In the genomic region with DNA sequence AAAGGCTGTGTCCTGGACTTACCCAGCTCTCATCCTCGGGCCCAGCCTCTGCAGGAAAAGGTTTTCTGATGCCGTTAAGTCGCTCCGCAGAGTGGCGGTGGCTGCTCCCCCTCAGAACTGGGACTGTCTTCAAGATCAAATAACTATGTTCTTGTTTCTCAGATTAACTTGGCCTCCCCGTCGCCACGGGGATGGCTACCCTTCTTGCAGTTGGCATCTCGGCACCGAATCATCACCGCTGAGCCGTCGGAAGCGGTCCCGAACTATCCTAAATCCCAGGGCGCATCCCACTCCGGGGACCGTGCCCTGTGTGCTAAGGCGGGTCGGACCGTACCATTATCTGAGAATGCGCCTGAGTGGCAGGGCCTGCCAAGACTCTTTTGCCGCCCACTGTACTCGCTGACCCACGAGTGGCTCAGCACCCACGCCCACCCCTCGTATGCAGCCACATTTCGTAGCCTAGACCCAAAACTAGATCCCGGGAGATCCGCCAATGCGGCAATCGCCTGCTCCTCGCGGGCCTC, we compare ENCODE assay signal across 10 mouse cellular contexts. TPM values are rescaled to one million over a fixed set of nuclear protein-coding genes. Genes with fewer than 3 reads are reported as not detected.
DNase-seq lines count a peak whose midpoint lies in the region; ATAC-seq lines count a peak whose summit lies in the region.
"Had no signal": no experiment of that assay in that cellular context is flagged by ENCODE, and none has a peak within 500 bp of the region (broad histone marks: within the 10 kb centered on the region; RNA-seq: fewer than 3 reads in every experiment).

No protein-coding gene starts in this region.

- 1% methylated on average over 34 of the region's 34 CpGs for WGBS in lung, embryonic 16.5 days
- under 1% methylated on average over 34 of the region's 34 CpGs for WGBS in forebrain, embryonic 12.5 days
- under 1% methylated on average over 34 of the region's 34 CpGs for WGBS in limb, embryonic 13.5 days

- no peak for DNase-seq in lung, postnatal 36 days
- DNase-seq in retina, postnatal 1 day = peak; percentile 62
- no peak for DNase-seq in layer of hippocampus, postnatal 36 days
- no peak for DNase-seq in urinary bladder, postnatal 14 days (ENCODE audit: low spot score)
- no peak for DNase-seq in cerebellum, adult 11-12 months

- no peak overlapping the region for H3K27ac ChIP-seq in lung, embryonic 16.5 days (ENCODE audit: low read length)
- H3K27ac ChIP-seq in forebrain, embryonic 12.5 days = no peak overlapping the region
- no peak overlapping the region for H3K27ac ChIP-seq in limb, embryonic 13.5 days
- H3K27ac ChIP-seq: liver, embryonic 14.5 days had no signal

- no peak overlapping the region for H3K9ac ChIP-seq in lung, embryonic 16.5 days (ENCODE audit: low read length)
- 0 out of 2 replicates have a peak overlapping the region, but pooled peaks have one; percentile 14 for H3K9ac ChIP-seq in forebrain, embryonic 12.5 days
- H3K9ac ChIP-seq in limb, embryonic 13.5 days = peak overlapping the region; percentile 72
- H3K9ac ChIP-seq: liver, embryonic 14.5 days had no signal

- H3K27me3 ChIP-seq in lung, embryonic 16.5 days (ENCODE audit: control insufficient read depth, insufficient read depth, low read depth, low read length) = peaks cover 90% of the 10 kb centered on the region
- peaks cover 93% of the 10 kb centered on the region for H3K27me3 ChIP-seq in forebrain, embryonic 12.5 days
- peaks cover 77% of the 10 kb centered on the region for H3K27me3 ChIP-seq in limb, embryonic 13.5 days

- H3K9me3 ChIP-seq in lung, embryonic 16.5 days (ENCODE audit: control insufficient read depth, low read length) = no peaks in the 10 kb centered on the region
- no peaks in the 10 kb centered on the region for H3K9me3 ChIP-seq in forebrain, embryonic 12.5 days
- H3K9me3 ChIP-seq in limb, embryonic 13.5 days = no peaks in the 10 kb centered on the region

- no peak overlapping the region for H3K4me2 ChIP-seq in lung, embryonic 16.5 days (ENCODE audit: low read depth, low read length)
- peak overlapping the region; percentile 66; the same call in 1 of the 2 replicates for H3K4me2 ChIP-seq in forebrain, embryonic 12.5 days
- peak overlapping the region; percentile 86 for H3K4me2 ChIP-seq in limb, embryonic 13.5 days (replicated peaks)

- H3K4me3 ChIP-seq in lung, embryonic 16.5 days (ENCODE audit: low read length) = peak overlapping the region; percentile 40; the same call in 1 of the 2 replicates
- peak overlapping the region; percentile 46 for H3K4me3 ChIP-seq in forebrain, embryonic 12.5 days (replicated peaks)
- H3K4me3 ChIP-seq in limb, embryonic 13.5 days = peak overlapping the region; percentile 54

- H3K36me3 ChIP-seq in lung, embryonic 16.5 days (ENCODE audit: control insufficient read depth, insufficient read depth, low read length) = no peaks in the 10 kb centered on the region
- no peaks in the 10 kb centered on the region for H3K36me3 ChIP-seq in forebrain, embryonic 12.5 days (replicated peaks)
- H3K36me3 ChIP-seq in limb, embryonic 13.5 days = no peaks in the 10 kb centered on the region

- no peak for ATAC-seq in lung, embryonic 16.5 days (ENCODE audit: low read depth)
- ATAC-seq in forebrain, embryonic 12.5 days (ENCODE audit: low FRiP score) = no peak
- ATAC-seq in limb, embryonic 13.5 days (ENCODE audit: low FRiP score, low read depth) = no peak; the same call in 1 of the 2 replicates

- H3K4me1 ChIP-seq in lung, embryonic 16.5 days (replicated peaks; ENCODE audit: control insufficient read depth, insufficient read depth, low read length) = peaks cover 12% of the 10 kb centered on the region; the same call in 1 of the 2 replicates
- peaks cover 26% of the 10 kb centered on the region for H3K4me1 ChIP-seq in forebrain, embryonic 12.5 days
- peaks cover 56% of the 10 kb centered on the region for H3K4me1 ChIP-seq in limb, embryonic 13.5 days

RNA-seq across cellular contexts. Expression of a gene that starts 1.2 kb away (rescaled TPM):
- polyA plus RNA-seq in lung, embryonic 16.5 days (2015; fragmentation: Nextera tagmentation; extraction: Ambion mirVana) = 0.28 TPM in 1 of 2 replicates, not detected in the other
- polyA plus RNA-seq in forebrain, embryonic 12.5 days (2016; fragmentation: Nextera tagmentation; extraction: Ambion mirVana) = 8.3 and 8.7 TPM in 2 replicates
- polyA plus RNA-seq in limb, embryonic 13.5 days (2015; fragmentation: Nextera tagmentation; extraction: Ambion mirVana) = 11.5 and 13.7 TPM in 2 replicates
- total RNA-seq in layer of hippocampus, postnatal 36 days (2021) = under 1 TPM; 0.33 to 0.35 TPM
- polyA plus RNA-seq: liver, embryonic 14.5 days; spleen, adult 2 months had no signal

RNA-seq across cellular contexts. Expression of a gene that starts 35.1 kb away (rescaled TPM):
- not detected in 2 replicates for polyA plus RNA-seq in lung, embryonic 16.5 days (2015; fragmentation: Nextera tagmentation; extraction: Ambion mirVana)
- not detected in 2 replicates for polyA plus RNA-seq in forebrain, embryonic 12.5 days (2016; fragmentation: Nextera tagmentation; extraction: Ambion mirVana)
- polyA plus RNA-seq in limb, embryonic 13.5 days (2015; fragmentation: Nextera tagmentation; extraction: Ambion mirVana) = not detected in 2 replicates
- not detected for total RNA-seq in layer of hippocampus, postnatal 36 days (2021)
- polyA plus RNA-seq: liver, embryonic 14.5 days; spleen, adult 2 months had no signal

RNA-seq across cellular contexts. Expression of a gene that starts 35.5 kb away (rescaled TPM):
- polyA plus RNA-seq in lung, embryonic 16.5 days (2015; fragmentation: Nextera tagmentation; extraction: Ambion mirVana) = 38.0 and 39.9 TPM in 2 replicates
- polyA plus RNA-seq in forebrain, embryonic 12.5 days (2016; fragmentation: Nextera tagmentation; extraction: Ambion mirVana) = 115 and 120 TPM in 2 replicates
- 62.5 and 68.4 TPM in 2 replicates for polyA plus RNA-seq in limb, embryonic 13.5 days (2015; fragmentation: Nextera tagmentation; extraction: Ambion mirVana)
- 10 to 100 TPM; 68.4 to 70.0 TPM for total RNA-seq in layer of hippocampus, postnatal 36 days (2021)

RNA-seq across cellular contexts. Expression of a gene that starts 41.1 kb away (rescaled TPM):
- not detected in 2 replicates for polyA plus RNA-seq in lung, embryonic 16.5 days (2015; fragmentation: Nextera tagmentation; extraction: Ambion mirVana)
- polyA plus RNA-seq in forebrain, embryonic 12.5 days (2016; fragmentation: Nextera tagmentation; extraction: Ambion mirVana) = 0.19 and 0.27 TPM in 2 replicates
- polyA plus RNA-seq in limb, embryonic 13.5 days (2015; fragmentation: Nextera tagmentation; extraction: Ambion mirVana) = 0.14 TPM in 1 of 2 replicates, not detected in the other
- not detected for total RNA-seq in layer of hippocampus, postnatal 36 days (2021)
- polyA plus RNA-seq: liver, embryonic 14.5 days; spleen, adult 2 months had no signal
